Mouse (Mus musculus) intestine, embryonic 14.5 days (tissue): ENCODE results near the gene Qrich1. TPM values are rescaled to one million over a fixed set of nuclear protein-coding genes. Genes with fewer than 3 reads are reported as not detected.

Experiments used
- ATAC-seq: fragments of 200-750 bp; cut with Nextera tagmentation; replicated peaks from 2 replicates; pipeline ENCODE4 v1.8.0; 2017; ENCODE audit warnings: low read depth, moderate number of reproducible peaks, moderate TSS enrichment, moderate library complexity; ENCODE audit not compliant: low FRiP score, low TSS enrichment
- DNase-seq: peaks from one replicate; pipeline ENCODE4 v3.0.0-alpha.2; 2018; ENCODE audit warnings: low spot score
- H3K27ac ChIP-seq: fragments of 300-500 bp; sonication (generic); 2 replicates; pipeline ENCODE4 v1.5.1; 2014; ENCODE audit warnings: low read depth, mild to moderate bottlenecking, control low read depth
- H3K27me3 ChIP-seq: fragments of 300-500 bp; sonication (generic); replicated peaks from 2 replicates; pipeline ENCODE4 v1.6.1; 2014; ENCODE audit warnings: low read length, control low read depth; ENCODE audit not compliant: control insufficient read depth, insufficient read depth
- H3K36me3 ChIP-seq: fragments of 300-500 bp; sonication (generic); 2 replicates; pipeline ENCODE4 v1.6.1; 2014; ENCODE audit warnings: low read length, control low read depth; ENCODE audit not compliant: control insufficient read depth, insufficient read depth
- H3K4me1 ChIP-seq: fragments of 300-500 bp; sonication (generic); replicated peaks from 2 replicates; pipeline ENCODE4 v1.6.1; 2014; ENCODE audit warnings: low read length, control low read depth, mixed read lengths; ENCODE audit not compliant: control insufficient read depth, insufficient read depth
- H3K4me2 ChIP-seq: fragments of 300-500 bp; sonication (generic); 2 replicates; pipeline ENCODE4 v1.6.1; 2014; ENCODE audit warnings: low read length
- H3K4me3 ChIP-seq: fragments of 300-500 bp; sonication (generic); 2 replicates; pipeline ENCODE4 v1.5.1; 2014; ENCODE audit warnings: low read depth, low read length, control low read depth, mixed read lengths
- H3K9ac ChIP-seq: fragments of 300-500 bp; sonication (generic); 2 replicates; pipeline ENCODE4 v1.6.1; 2014; ENCODE audit warnings: mild to moderate bottlenecking, low read length
- H3K9me3 ChIP-seq: fragments of 300-500 bp; sonication (generic); 2 replicates; pipeline ENCODE4 v1.6.1; 2016; ENCODE audit warnings: low read length, control low read depth; ENCODE audit not compliant: control insufficient read depth
- WGBS: fragments of 180-500 bp; shearing (Covaris S2); extraction: QIAGEN DNeasy Blood & Tissue Kit; methylation state at CpG from one replicate; pipeline ENCODE4 v1.1.7; 2014; 5-methylcytosine and 5-hydroxymethylcytosine counted together
- polyA plus RNA-seq: library from polyadenylated mRNA; unstranded; fragments of >200 nt; fragmentation: Nextera tagmentation; extraction: Ambion mirVana; gene quantifications from 2 replicates; pipeline ENCODE4 v1.2.1, GENCODE M21; 2014

The Qrich1 gene
- polyA plus RNA-seq, 1 experiment from 2014 or later: 122 TPM

DNA sequence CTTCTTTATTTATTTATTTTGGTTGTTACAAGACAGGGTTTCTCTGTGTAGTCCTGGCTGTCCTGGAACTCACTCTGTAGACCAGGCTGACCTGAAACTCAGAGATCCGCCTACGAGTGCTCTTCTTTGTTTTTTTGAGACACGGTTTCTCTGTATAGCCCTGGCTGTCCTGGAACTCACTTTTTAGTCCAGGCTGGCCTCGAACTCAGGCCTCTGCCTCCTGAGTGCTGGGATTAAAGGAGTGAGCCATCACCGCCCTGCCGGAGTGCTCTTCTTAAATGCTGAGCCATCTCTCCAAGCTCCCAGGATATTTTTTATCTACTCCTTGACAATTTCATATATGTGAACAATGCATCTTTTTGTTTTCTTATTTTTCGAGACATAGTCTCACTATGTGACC lies 9.7 kb upstream of the Qrich1 start:
- Histone ChIP-seq H3K4me2 (peak overlapping the region; percentile 93), H3K9ac (no peak overlapping the region), H3K27me3 (no peaks in the 10 kb centered on the region), H3K27ac (peak overlapping the region; percentile 81; the same call in 1 of the 2 replicates), H3K4me3 (no peak overlapping the region), H3K9me3 (no peaks in the 10 kb centered on the region), H3K4me1 (peaks cover 11% of the 10 kb centered on the region), H3K36me3 (peaks cover 36% of the 10 kb centered on the region)
- WGBS: 82% methylated on average over 7 of the region's 7 CpGs
- DNase-seq (no peak), ATAC-seq (no peak)

GRCm38 (mm10) chr9:108507619-108508434 lies 8.8 kb upstream of the Qrich1 start, which contains the start of gene Qars:
Qars (plus strand) TSS chr9:108507706.
- Histone ChIP-seq H3K27ac (peak within 1 kb of the TSS; percentile 81), H3K4me3 (peak within 1 kb of the TSS; percentile 78), H3K4me2 (peak within 1 kb of the TSS; percentile 93), H3K36me3 (peaks cover 37% of the 10 kb centered on the region), H3K9ac (peak within 1 kb of the TSS; percentile 73), H3K9me3 (no peaks in the 10 kb centered on the region), H3K27me3 (no peaks in the 10 kb centered on the region), H3K4me1 (peaks cover 11% of the 10 kb centered on the region)
- WGBS: under 1% methylated on average over 37 of the region's 37 CpGs
- DNase-seq (peak; percentile 97), ATAC-seq (peak; percentile 97)

- WGBS: 88% methylated on average over 7 of the region's 7 CpGs
- H3K4me2 ChIP-seq: peak overlapping the region; percentile 93
- ATAC-seq (no peak), DNase-seq (no peak)
- H3K27me3 ChIP-seq: no peaks in the 10 kb centered on the region
- no peaks in the 10 kb centered on the region for H3K9me3 ChIP-seq
- peaks cover 11% of the 10 kb centered on the region for H3K4me1 ChIP-seq
- H3K4me3 ChIP-seq: peak overlapping the region; percentile 78
- peaks cover 43% of the 10 kb centered on the region for H3K36me3 ChIP-seq
- no peak overlapping the region; the same call in 1 of the 2 replicates for H3K27ac ChIP-seq
- H3K9ac ChIP-seq: peak overlapping the region; percentile 73
These were observed 7.8 kb upstream of the Qrich1 start for GRCm38 (mm10) chr9:108508776-108509175.

- Histone ChIP-seq H3K9me3 (no peaks in the 10 kb centered on the region), H3K4me2 (peak overlapping the region; percentile 73), H3K4me1 (peaks cover 10% of the 10 kb centered on the region; the same call in 1 of the 2 replicates), H3K27me3 (no peaks in the 10 kb centered on the region), H3K9ac (peak overlapping the region; percentile 99), H3K27ac (peak overlapping the region; percentile 99), H3K4me3 (peak overlapping the region; percentile 98), H3K36me3 (peaks cover 47% of the 10 kb centered on the region)
- under 1% methylated on average over 83 of the region's 95 CpGs for WGBS
- peak; percentile 80 for ATAC-seq
- DNase-seq: peak; percentile 94
These were observed 786 bp downstream of the Qrich1 start for GRCm38 (mm10) chr9:108517253-108517930.

- Histone ChIP-seq H3K9me3 (no peaks in the 10 kb centered on the region), H3K27ac (peak overlapping the region; percentile 99), H3K4me2 (peak overlapping the region; percentile 73), H3K36me3 (peaks cover 42% of the 10 kb centered on the region), H3K4me1 (peaks cover 10% of the 10 kb centered on the region; the same call in 1 of the 2 replicates), H3K9ac (peak overlapping the region; percentile 99), H3K27me3 (no peaks in the 10 kb centered on the region), H3K4me3 (peak overlapping the region; percentile 98)
- DNase-seq: peak; percentile 87
- WGBS: 0% methylated on average over 13 of the region's 13 CpGs
- peak; percentile 41 for ATAC-seq
These were observed 1.3 kb downstream of the Qrich1 start for GRCm38 (mm10) chr9:108517931-108518332.

- no peak overlapping the region for H3K4me3 ChIP-seq
These were observed 5.0 kb downstream of the Qrich1 start for GRCm38 (mm10) chr9:108521604-108522003.

DNA sequence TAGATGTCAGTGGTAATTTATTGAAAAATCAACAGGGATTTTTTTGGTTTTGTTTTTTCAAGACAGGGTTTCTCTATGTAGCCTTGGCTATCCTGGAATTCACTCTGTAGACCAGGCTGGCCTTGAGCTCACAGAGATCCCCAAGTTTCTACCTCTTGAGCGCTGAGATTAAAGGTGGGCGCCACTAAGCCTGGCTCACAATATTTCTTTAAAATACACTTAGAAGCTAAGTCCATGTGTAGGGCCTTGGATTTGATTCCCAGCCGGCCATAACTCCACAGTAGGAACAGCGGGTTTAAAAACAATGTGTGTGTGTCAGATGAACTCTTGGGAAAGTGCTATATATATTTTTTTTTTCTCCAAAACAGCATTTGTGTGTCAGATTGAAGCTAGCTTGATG lies 6.7 kb downstream of the Qrich1 start:
- Histone ChIP-seq H3K4me1 (peaks cover 4% of the 10 kb centered on the region; the same call in 1 of the 2 replicates), H3K9ac (no peak overlapping the region), H3K4me2 (no peak overlapping the region), H3K27me3 (no peaks in the 10 kb centered on the region), H3K4me3 (no peak overlapping the region), H3K9me3 (no peaks in the 10 kb centered on the region), H3K27ac (no peak overlapping the region), H3K36me3 (peaks cover 31% of the 10 kb centered on the region; the same call in 1 of the 2 replicates)
- ATAC-seq (no peak), DNase-seq (no peak)
- 95% methylated on average over 4 of the region's 4 CpGs for WGBS

More at GRCm38 (mm10) chr9:108521604-108522003, 5.0 kb downstream of the Qrich1 start:
- Histone ChIP-seq H3K27ac (no peak overlapping the region), H3K27me3 (no peaks in the 10 kb centered on the region), H3K9ac (no peak overlapping the region), H3K4me2 (no peak overlapping the region), H3K36me3 (peaks cover 22% of the 10 kb centered on the region; the same call in 1 of the 2 replicates), H3K9me3 (no peaks in the 10 kb centered on the region), H3K4me1 (peaks cover 4% of the 10 kb centered on the region; the same call in 1 of the 2 replicates)
- ATAC-seq (no peak), DNase-seq (no peak)
- 79% methylated on average over 2 of the region's 2 CpGs for WGBS

- Histone ChIP-seq H3K9me3 (no peaks in the 10 kb centered on the region), H3K9ac (no peak overlapping the region), H3K4me3 (no peak overlapping the region), H3K4me2 (no peak overlapping the region), H3K36me3 (peaks cover 40% of the 10 kb centered on the region), H3K27me3 (no peaks in the 10 kb centered on the region), H3K27ac (no peak overlapping the region), H3K4me1 (no peaks in the 10 kb centered on the region)
- ATAC-seq: no peak
- WGBS: 77% methylated on average over 3 of the region's 3 CpGs
- no peak for DNase-seq
These were observed 8.8 kb downstream of the Qrich1 start for GRCm38 (mm10) chr9:108525400-108525799.
